Mouse (Mus musculus) forebrain, embryonic 10.5 days (tissue): Measurements from ENCODE around the gene Mterf1b. TPM values are rescaled to one million over a fixed set of nuclear protein-coding genes. Genes with fewer than 3 reads are reported as not detected.
"Not testable (repeated sequence)": the region's sequence is repeated elsewhere in the genome, so short reads cannot be mapped to it uniquely, and the experiment has no call there.

Experiments used
- DNase-seq: peaks from one replicate; pipeline ENCODE4 v3.0.0-alpha.2; 2017; ENCODE audit warnings: low spot score; ENCODE audit errors: extremely low spot score
- H3K27ac ChIP-seq: fragments of 300-500 bp; sonication (generic); 2 replicates; pipeline ENCODE4 v1.5.1; 2016; ENCODE audit warnings: mild to moderate bottlenecking
- H3K27me3 ChIP-seq: fragments of 300-500 bp; sonication (generic); 2 replicates; pipeline ENCODE4 v1.6.1; 2016; ENCODE audit warnings: mild to moderate bottlenecking; ENCODE audit not compliant: poor library complexity, severe bottlenecking
- H3K36me3 ChIP-seq: fragments of 300-500 bp; sonication (generic); replicated peaks from 2 replicates; pipeline ENCODE4 v1.6.1; 2016; ENCODE audit warnings: mild to moderate bottlenecking, moderate library complexity
- H3K4me1 ChIP-seq: fragments of 300-500 bp; sonication (generic); 2 replicates; pipeline ENCODE4 v1.6.1; 2016
- H3K4me3 ChIP-seq: fragments of 300-500 bp; sonication (generic); 2 replicates; pipeline ENCODE4 v1.5.1; 2016; ENCODE audit warnings: mild to moderate bottlenecking, moderate library complexity
- H3K9me3 ChIP-seq: fragments of 300-500 bp; sonication (generic); 2 replicates; pipeline ENCODE4 v1.6.1; 2016; ENCODE audit warnings: mild to moderate bottlenecking, moderate library complexity
- WGBS: fragments of 180-500 bp; shearing (Covaris S2); methylation state at CpG from one replicate; pipeline ENCODE4 v1.1.7; 2016; 5-methylcytosine and 5-hydroxymethylcytosine counted together
- polyA plus RNA-seq: library from polyadenylated mRNA; unstranded; fragments of >200 nt; fragmentation: Nextera tagmentation; extraction: Ambion mirVana; gene quantifications from 2 replicates; pipeline ENCODE4 v1.2.1, GENCODE M21; 2016

Mterf1b gene
- polyA plus RNA-seq, result 3.1 and 3.3 TPM in 2 replicates

DNA sequence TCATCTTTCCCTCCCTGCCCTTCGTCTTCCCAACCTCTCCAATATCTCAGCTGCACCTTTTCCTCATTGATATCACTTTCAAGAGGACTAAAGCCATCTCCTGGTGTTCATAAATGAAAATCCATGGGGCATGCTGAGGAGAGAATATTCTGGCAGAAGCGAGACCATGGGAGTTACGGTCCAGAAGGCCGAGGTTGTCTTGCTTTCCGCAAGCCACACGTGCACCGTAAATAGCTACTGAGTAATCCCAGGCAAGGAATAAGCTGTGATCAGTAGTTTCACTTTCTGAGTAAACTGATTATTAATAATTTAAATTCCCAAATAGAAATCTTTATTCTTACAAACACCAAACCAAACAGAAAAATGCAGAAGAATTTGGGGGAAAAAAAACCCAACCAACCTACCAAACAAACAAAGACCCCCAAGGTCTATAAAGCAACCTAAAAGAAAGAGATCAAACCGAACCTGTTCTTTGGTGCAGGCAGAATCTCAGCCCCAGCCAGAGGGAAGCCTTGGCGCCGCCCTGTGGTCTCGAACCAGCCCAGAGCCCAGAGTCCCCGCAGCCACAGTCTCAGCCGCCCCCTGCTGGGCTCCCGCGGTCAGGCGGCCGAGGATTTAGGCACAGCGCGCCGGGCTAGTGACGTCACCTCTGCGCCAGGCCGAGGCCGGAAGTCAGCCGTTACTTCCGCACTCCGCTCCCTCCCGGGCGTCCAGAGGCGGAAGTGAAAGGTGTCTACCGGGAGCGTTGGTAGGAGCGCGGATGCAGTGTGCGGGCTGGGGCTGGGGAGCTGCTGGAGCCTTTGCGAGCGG is at the start of gene Mterf1b:
Gene Mterf1b (plus strand): TSS at position 697 of the 810 bp plus-strand sequence.
- H3K4me1 ChIP-seq, result peaks cover 14% of the 10 kb centered on the region
- H3K4me3 ChIP-seq, result peak within 1 kb of the TSS; percentile 59
- DNase-seq, H3K36me3 ChIP-seq, H3K27me3 ChIP-seq, H3K9me3 ChIP-seq, H3K27ac ChIP-seq: not testable (repeated sequence)
- 53% methylated on average over 13 of the region's 37 CpGs for WGBS

DNA sequence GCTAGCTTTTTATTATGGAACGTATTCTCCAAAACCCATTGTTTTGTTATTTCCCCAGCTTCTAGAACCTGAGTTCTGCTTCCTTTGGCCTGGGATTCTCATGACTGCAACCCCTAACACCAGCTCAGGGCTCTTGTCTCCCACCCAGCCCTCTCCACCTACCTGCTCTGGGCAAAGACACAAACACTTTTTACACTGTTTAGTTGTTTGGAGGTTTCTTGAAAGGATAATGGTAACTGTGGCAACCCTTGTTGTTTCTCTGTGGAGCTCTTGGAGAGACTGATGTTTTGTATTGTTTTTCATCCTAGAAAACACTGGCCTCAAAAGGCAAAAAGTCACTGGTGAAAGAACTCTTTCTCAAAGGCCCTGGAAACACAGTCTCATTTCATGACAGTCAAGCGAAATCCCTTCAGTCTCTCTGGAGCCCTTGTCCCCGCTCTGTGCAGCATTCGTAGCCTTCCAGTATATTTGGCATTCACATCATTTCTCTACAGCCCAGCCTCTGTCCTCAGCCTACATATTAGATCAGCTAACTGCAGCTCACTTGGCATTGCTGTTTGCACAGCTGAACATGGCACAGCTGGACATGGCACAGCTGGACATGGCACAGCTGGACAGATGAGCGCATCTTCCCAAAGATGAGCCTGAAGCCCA is 32.6 kb upstream of the Mterf1b start:
- H3K9me3 ChIP-seq, H3K27ac ChIP-seq, H3K4me3 ChIP-seq, DNase-seq, H3K36me3 ChIP-seq, H3K27me3 ChIP-seq, H3K4me1 ChIP-seq: not testable (repeated sequence)
- 92% methylated on average over 4 of the region's 5 CpGs for WGBS

DNA sequence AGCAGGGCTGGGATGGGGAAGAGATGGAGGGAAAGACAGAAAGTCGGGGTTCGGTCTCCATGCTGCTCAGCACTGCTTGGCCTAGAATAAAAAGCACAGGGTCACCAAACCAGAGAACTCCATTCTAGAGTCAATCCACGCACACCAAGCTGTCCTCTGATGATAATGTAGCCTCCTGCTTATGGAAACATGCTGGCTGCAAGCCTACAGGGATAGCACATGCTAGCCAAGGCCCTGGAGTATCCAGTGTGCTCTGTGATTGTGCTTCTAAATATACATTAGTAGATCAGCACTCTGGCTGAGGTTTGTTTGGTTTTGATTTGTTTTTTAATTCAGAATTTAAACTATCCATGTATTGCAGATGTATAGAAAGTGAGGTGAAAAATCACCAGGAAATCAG is 30.6 kb upstream of the Mterf1b start:
- Histone ChIP-seq H3K4me1 (no peaks in the 10 kb centered on the region), H3K36me3 (no peaks in the 10 kb centered on the region), H3K9me3 (no peaks in the 10 kb centered on the region), H3K4me3 (no peak overlapping the region), H3K27me3 (no peaks in the 10 kb centered on the region), H3K27ac (no peak overlapping the region)
- 88% methylated on average over 3 of the region's 3 CpGs for WGBS
- no peak for DNase-seq

DNA sequence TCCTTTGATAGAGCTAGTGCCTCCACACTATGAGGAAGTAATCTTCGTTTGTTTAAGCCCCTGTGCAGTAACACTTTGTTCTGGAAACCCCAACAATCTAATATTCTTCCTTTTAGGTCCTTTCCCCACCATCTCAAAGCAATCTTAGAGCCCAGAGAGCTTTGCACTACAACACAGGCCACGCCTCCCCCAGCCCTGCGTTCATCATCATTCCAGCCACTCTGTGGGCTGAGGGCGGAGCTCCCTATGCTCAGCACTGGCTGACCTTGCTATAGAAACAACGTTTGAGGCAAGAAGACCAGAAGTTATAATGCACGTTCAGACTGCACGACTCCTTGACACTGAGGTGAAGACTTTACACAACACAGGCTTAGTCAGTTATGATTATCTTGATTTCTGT is 29.7 kb upstream of the Mterf1b start:
- H3K4me3 ChIP-seq, result no peak overlapping the region
- no peaks in the 10 kb centered on the region for H3K27me3 ChIP-seq
- H3K27ac ChIP-seq, result no peak overlapping the region
- H3K9me3 ChIP-seq, result no peaks in the 10 kb centered on the region
- 58% methylated on average over 7 of the region's 7 CpGs for WGBS
- H3K4me1 ChIP-seq, result no peaks in the 10 kb centered on the region
- no peaks in the 10 kb centered on the region for H3K36me3 ChIP-seq
- no peak for DNase-seq

DNA sequence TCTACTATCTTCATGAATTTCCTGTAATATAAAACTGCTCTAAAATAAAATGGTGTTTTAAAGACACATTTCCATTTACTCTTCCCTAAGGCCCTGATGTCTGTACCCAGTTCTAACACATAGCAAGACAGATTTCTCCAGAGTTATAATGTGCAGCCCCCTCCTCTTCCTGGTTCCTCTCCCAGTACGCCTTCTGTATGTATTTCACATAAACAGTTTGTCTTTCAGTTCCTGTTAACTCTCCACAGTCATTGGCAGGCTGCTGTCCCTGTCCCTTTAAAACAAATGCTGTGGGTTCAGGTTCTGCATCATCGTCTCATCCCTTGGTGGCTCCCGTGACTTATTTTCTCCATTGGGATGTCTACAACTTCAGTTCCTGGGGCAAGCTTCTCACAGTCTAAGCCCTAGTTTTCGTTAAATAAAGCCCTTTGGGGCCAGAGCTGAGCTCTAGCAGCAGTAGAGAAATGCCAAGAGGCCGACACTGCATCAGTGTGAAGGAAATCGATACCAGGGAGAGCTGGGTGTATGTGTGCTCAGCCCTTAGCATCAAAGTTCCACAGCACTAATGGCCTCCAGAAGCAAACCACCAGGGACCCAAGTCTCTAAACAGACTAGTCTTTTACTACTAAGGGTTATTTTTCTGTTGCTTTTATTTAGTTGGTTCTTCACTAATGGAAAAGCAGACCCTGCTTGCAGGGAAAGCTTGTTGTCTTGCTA is 24.2 kb upstream of the Mterf1b start:
- H3K27ac ChIP-seq, H3K27me3 ChIP-seq, DNase-seq, H3K4me1 ChIP-seq, H3K36me3 ChIP-seq, H3K9me3 ChIP-seq, H3K4me3 ChIP-seq: not testable (repeated sequence)
- WGBS, result 74% methylated on average over 6 of the region's 6 CpGs

DNA sequence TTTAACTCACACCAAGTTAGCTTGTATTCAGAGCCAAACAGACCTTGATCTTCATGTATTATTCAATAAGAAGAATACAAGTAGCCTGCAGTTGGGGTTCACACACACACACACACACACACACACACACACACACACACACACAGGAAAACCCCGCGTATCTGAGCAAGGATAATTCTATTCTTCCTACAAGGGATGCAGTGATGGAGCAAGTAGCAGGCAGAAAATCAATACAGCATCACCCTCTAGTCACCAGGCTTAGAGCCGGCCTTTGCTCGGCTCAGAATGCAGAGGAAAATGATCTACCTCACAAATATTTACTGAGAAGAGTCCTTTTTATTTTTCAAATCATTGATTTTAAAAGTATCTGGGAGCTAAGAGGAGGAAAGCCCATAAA is 23.6 kb upstream of the Mterf1b start:
- WGBS, result 90% methylated on average over 4 of the region's 4 CpGs
- not testable (repeated sequence) for H3K4me1 ChIP-seq, H3K27ac ChIP-seq

DNA sequence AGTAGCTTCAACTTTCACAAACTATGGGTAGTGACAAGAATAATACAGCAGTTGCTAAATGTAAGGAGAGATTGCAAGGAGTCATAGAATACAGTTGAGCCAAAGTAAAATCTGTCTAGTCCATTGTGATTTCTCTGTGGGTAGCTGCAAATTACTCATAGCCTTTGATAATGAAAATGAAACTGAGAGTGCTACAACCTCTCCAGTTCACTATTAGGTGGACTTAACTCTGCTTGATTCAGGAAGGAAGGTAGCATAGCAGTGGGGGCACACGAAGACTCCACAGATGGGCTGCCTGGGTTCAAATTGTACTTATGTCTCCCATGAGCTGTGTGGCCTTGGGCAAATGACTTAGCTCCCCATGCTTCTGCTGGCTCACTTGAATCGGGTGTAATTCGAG is 15.7 kb upstream of the Mterf1b start:
- not testable (repeated sequence) for H3K4me3 ChIP-seq, H3K27ac ChIP-seq, H3K36me3 ChIP-seq, H3K9me3 ChIP-seq, H3K27me3 ChIP-seq, H3K4me1 ChIP-seq, DNase-seq
- WGBS, result 88% methylated on average over 3 of the region's 3 CpGs

More for the DNA sequence above, 23.6 kb upstream of the Mterf1b start:
- H3K9me3 ChIP-seq, DNase-seq, H3K4me3 ChIP-seq, H3K36me3 ChIP-seq, H3K27me3 ChIP-seq: not testable (repeated sequence)

DNA sequence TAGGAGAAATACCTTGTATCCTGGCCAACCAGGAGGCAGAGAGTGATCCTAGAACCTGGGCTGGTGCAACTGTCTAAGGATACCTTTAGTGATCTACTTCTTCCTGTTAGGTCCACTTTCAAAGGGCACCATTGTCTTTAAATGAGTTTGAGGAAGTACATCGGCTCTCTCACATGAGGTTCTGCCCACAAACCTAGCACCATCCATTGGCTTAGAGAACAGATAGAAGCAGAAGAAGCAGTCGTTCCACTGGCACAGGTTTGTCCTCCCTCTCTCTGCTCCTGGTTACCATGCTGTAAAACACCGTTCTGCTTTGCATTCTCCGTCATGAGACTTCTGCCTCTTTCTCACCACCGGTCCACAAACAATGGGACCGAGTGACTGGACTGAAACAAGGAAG is 12.8 kb upstream of the Mterf1b start:
- Histone ChIP-seq H3K4me1 (no peaks in the 10 kb centered on the region), H3K9me3 (no peaks in the 10 kb centered on the region), H3K27ac (no peak overlapping the region), H3K4me3 (no peak overlapping the region), H3K27me3 (no peaks in the 10 kb centered on the region), H3K36me3 (no peaks in the 10 kb centered on the region)
- 90% methylated on average over 6 of the region's 6 CpGs for WGBS
- no peak for DNase-seq

DNA sequence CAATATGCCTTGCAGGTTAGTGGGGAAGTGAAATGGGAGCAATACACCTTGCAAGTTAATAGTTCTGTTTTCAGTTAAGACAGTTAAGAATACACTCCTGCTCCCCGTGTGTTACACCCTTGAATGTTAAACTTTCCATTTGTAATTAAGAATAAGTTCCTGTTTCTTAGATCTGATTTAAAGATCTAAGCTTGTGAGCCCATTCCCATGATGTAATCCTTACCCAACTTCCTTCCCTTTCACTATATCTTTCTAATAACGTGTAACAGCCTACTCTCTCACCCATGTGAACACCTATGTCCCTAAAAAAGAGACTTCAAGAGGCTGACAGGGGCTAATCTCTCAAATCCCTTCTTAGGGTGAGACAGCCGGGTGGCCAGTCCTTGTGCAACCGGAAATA is 5.4 kb upstream of the Mterf1b start:
- WGBS, result 71% methylated on average over 4 of the region's 4 CpGs
- Histone ChIP-seq H3K9me3 (0 out of 2 replicates have a peak, but pooled peaks cover 6% of the 10 kb centered on the region), H3K36me3 (no peaks in the 10 kb centered on the region), H3K27ac (no peak overlapping the region), H3K4me1 (no peaks in the 10 kb centered on the region), H3K4me3 (no peak overlapping the region), H3K27me3 (no peaks in the 10 kb centered on the region)
- no peak for DNase-seq

DNA sequence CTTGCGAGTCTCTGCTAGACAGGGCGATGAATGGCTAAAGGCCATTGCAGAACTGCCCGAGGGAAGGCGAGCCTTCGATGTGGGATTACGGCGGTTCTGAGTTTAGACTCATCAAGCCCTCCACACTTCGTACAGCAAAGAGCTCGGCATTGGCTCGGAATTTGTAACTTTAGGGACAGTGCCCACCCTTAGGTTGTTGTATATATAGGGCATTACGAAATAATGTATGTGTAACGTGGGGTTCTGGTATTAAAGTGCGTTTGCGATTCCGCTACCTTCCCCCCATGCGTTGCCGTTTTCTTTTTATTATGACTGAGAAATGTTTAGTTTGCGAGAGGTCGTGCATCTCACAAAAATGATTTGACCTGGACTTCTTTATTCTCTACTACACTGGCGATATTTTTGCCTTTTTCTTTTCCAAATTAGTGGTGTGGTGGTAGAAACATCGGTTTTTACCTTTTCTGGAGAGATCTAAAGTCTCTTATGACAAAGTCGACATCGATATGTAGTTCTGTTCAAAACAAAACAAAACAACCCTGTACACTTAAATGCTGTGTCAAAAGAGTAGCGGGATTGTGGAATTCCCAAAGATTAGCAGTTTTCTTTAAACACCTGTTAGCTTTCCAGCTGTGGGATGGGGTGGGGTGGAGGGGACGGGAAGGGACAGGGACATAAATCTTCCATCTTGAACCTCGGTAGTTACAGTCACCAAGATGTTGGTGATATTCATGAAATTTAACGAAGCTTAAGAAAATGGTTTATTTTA is 497 bp downstream of the Mterf1b start:
- Histone ChIP-seq H3K4me1 (peaks cover 14% of the 10 kb centered on the region), H3K4me3 (peak overlapping the region; percentile 59)
- WGBS, result 10% methylated on average over 15 of the region's 27 CpGs
- H3K27me3 ChIP-seq, DNase-seq, H3K9me3 ChIP-seq, H3K27ac ChIP-seq, H3K36me3 ChIP-seq: not testable (repeated sequence)

DNA sequence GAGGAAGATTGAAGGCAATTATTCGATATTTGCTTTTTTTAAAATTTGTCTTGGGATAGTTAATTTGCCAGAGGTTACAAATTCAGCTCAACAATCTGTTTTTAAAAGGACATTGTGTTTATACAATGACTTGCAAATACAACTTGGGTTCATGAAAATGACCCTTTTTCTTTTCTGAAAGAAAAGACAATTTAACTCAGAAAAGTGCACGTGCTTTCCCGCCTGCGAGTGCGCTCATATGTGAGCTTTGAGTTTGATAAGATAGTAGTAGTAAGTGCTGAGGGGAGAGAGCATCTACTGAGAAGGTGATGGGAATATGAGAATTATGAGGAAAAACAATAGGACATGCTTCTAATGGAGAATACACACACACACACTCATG is 1.1 kb downstream of the Mterf1b start:
- Histone ChIP-seq H3K9me3 (0 out of 2 replicates have a peak, but pooled peaks cover 6% of the 10 kb centered on the region), H3K27me3 (no peaks in the 10 kb centered on the region), H3K36me3 (no peaks in the 10 kb centered on the region), H3K27ac (no peak overlapping the region), H3K4me3 (peak overlapping the region; percentile 59), H3K4me1 (peaks cover 14% of the 10 kb centered on the region)
- DNase-seq, result no peak
- WGBS, result 90% methylated on average over 5 of the region's 5 CpGs

DNA sequence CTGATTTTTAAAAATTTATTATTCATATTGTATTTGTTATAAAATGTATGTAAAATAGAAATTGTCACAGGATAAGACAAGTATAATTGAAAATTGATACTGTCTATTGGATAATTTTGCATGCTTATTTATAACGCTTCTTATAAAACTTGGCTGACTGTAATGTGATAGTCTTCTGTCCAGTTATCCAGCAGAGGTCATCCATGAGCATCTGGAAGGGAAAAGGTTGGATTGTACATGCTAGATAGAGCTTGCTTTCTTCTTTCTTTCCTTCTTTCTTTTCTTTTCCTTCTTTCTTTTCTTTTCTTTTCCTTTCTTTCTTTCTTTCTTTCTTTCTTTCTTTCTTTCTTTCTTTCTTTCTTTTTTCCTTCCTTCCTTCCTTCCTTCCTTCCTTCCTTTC is 2.0 kb downstream of the Mterf1b start:
- WGBS, result 77% methylated on average over 1 of the region's 1 CpGs
- H3K9me3 ChIP-seq, result 0 out of 2 replicates have a peak, but pooled peaks cover 6% of the 10 kb centered on the region
- no peak for DNase-seq
- no peak overlapping the region for H3K27ac ChIP-seq
- peaks cover 14% of the 10 kb centered on the region for H3K4me1 ChIP-seq
- H3K27me3 ChIP-seq, result no peaks in the 10 kb centered on the region
- no peaks in the 10 kb centered on the region for H3K36me3 ChIP-seq
- no peak overlapping the region for H3K4me3 ChIP-seq
